Mouse (Mus musculus): ENCODE data around the gene Trcg1. TPM values are rescaled to one million over a fixed set of nuclear protein-coding genes. Genes with fewer than 3 reads are reported as not detected.

Gene Trcg1
- polyA plus RNA-seq, 1 experiment, result not detected

DNA sequence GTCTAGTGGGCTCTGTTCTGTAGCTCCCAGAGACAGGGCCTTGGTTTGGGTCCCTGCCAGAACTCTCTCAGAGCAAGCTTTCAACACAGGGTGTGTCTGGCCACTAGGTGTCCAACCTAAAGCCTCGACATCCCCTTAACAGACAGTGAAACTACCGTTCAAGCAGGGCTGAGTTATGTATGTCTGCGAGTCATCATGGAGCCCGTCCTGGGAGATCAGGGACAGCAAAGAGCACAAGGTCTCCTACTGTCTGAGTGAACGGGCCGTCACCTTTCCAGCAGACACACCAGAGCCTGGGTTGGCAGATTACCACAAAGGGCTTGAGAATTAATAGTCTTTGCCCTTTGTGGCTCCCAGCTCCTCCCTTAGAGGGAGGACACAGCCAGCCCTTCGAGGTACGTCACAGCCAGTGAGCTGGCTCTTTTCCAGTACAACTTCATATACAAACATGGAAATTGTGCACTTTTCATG, 10.9 kb downstream of the Trcg1 start:
- TF ChIP-seq POLR2A (IDR thresholded peaks at IDR 0.05; ENCODE audit: low read depth, low read length) (no peak), CTCF (IDR thresholded peaks at IDR 0.05; ENCODE audit: borderline replicate concordance, insufficient read depth, low read length) (no peak)
- no peak overlapping the region for H3K4me3 ChIP-seq (ENCODE audit: insufficient read depth, low read length)
- H3K27ac ChIP-seq (ENCODE audit: insufficient read depth, low read length), result no peak overlapping the region
- no peaks in the 10 kb centered on the region for H3K4me1 ChIP-seq (ENCODE audit: control insufficient read depth, insufficient read depth, low read length)

DNA sequence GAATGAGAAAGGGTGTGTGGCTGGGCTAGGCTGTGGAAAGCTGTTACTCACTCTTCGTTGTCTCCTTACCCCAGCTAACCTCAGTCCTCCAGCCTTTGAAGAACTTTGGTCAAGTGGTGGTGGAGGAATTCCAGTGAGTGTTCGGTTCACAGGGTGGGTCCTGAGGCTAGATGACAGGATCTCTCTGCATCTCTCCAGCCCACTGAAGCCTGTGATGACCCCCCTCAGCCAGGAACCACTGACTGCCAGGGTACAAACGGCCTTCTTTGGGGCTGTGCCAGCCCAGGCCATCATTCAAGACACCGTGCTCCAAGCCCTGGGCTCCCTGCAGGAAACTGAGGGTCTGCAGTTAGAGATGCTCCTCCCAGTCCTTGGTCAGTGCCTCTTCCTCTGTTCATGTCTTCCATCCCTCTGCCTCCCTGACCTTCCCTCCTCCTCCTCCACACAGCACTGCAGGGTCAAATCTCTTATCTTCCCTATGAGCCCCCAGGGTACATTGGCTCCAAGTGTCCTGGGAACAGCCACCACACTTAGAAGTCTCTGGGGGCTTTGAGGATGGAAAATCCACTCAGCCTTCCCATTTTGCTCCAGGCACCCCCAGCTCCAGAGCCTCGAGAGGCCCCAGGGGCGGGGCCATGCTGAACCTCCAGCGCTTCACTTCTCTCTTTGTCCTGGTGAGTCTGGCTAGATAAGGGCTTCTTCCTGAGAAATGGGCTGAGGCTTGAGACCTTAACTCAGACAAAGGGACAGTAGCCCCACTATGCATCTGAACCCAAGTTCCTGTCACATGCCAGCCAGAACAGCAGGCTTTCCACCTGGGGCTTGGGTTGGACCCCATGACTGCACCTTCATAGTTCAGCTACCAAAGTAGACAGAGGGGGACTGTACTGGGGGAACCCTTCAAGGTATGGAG, 11.9 kb downstream of the Trcg1 start:
- Histone ChIP-seq H3K27ac (ENCODE audit: insufficient read depth, low read length) (no peak overlapping the region), H3K4me3 (ENCODE audit: insufficient read depth, low read length) (no peak overlapping the region), H3K4me1 (ENCODE audit: control insufficient read depth, insufficient read depth, low read length) (no peaks in the 10 kb centered on the region)
- TF ChIP-seq POLR2A (IDR thresholded peaks at IDR 0.05; ENCODE audit: low read depth, low read length) (no peak), CTCF (IDR thresholded peaks at IDR 0.05; ENCODE audit: borderline replicate concordance, insufficient read depth, low read length) (no peak)

DNA sequence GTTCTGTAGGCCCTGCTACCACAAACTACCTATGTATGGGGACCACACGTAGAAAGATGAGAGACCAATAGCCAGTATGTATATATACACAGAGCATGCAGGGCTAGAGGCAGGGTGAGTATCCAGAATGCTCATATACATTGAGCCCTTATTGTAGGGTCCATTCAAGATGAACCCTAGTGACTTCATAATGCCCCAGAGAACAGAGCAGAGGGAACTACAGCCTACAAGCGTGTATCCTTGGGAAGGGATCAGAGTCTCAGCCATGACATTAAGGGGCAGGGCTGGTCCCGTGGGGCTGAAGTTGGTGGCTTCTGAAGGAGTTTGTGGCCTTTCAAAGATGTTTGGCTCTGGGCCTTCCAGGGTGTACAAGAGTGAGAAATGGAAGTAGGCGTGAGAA, 13.7 kb downstream of the Trcg1 start:
- no peak for TF ChIP-seq CTCF (IDR thresholded peaks at IDR 0.05; ENCODE audit: borderline replicate concordance, insufficient read depth, low read length)
- TF ChIP-seq POLR2A (IDR thresholded peaks at IDR 0.05; ENCODE audit: low read depth, low read length), result no peak
- no peaks in the 10 kb centered on the region for H3K4me1 ChIP-seq (ENCODE audit: control insufficient read depth, insufficient read depth, low read length)
- no peak overlapping the region for H3K4me3 ChIP-seq (ENCODE audit: insufficient read depth, low read length)
- H3K27ac ChIP-seq (ENCODE audit: insufficient read depth, low read length), result no peak overlapping the region

DNA sequence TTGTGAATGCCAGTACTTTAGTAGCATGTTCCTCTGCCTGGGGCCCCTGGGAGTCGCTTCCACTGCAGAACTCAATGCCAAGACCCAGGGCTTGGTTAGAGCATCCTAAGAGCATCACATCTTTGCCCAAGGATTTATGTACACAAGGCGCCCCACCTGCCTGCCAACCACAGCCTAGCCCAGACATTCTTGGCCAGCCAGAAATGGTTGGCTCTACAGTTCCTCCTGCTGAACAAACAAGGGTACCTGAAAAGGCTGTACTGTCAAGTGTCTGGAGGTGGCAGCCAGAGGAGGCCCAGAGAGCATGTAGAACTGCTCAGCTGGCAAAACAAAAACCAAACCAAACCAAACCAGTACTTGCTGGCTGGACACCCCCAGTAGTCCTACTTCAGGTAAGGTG, 14.8 kb downstream of the Trcg1 start:
- TF ChIP-seq CTCF (IDR thresholded peaks at IDR 0.05; ENCODE audit: borderline replicate concordance, insufficient read depth, low read length) (no peak), POLR2A (IDR thresholded peaks at IDR 0.05; ENCODE audit: low read depth, low read length) (no peak)
- no peaks in the 10 kb centered on the region; the same call in 1 of the 2 replicates for H3K4me1 ChIP-seq (ENCODE audit: control insufficient read depth, insufficient read depth, low read length)
- no peak overlapping the region for H3K27ac ChIP-seq (ENCODE audit: insufficient read depth, low read length)
- no peak overlapping the region for H3K4me3 ChIP-seq (ENCODE audit: insufficient read depth, low read length)

DNA sequence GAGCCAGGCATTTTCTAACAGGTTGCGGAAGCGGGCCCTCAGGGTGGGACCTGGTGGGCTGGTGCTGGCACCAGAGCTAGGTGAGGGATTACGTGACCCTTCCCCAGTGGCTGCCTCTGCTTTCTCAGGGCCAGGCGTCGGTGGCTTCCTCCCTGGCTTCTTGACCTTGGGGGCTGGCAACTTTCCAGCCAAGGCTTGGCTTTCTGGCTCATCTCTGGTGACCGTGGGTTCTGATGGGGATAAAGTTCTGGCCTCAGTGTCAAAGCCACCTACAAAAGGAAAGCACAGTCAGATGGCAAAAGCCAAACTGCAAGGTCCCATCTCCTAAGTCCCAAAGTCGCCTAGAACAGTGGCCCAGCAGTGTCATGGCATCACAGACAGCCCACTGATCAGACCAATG, 17.7 kb downstream of the Trcg1 start:
- H3K4me1 ChIP-seq (ENCODE audit: control insufficient read depth, insufficient read depth, low read length), result no peaks in the 10 kb centered on the region; the same call in 1 of the 2 replicates
- TF ChIP-seq CTCF (IDR thresholded peaks at IDR 0.05; ENCODE audit: borderline replicate concordance, insufficient read depth, low read length) (no peak), POLR2A (IDR thresholded peaks at IDR 0.05; ENCODE audit: low read depth, low read length) (no peak)
- no peak overlapping the region for H3K4me3 ChIP-seq (ENCODE audit: insufficient read depth, low read length)
- H3K27ac ChIP-seq (ENCODE audit: insufficient read depth, low read length), result no peak overlapping the region

DNA sequence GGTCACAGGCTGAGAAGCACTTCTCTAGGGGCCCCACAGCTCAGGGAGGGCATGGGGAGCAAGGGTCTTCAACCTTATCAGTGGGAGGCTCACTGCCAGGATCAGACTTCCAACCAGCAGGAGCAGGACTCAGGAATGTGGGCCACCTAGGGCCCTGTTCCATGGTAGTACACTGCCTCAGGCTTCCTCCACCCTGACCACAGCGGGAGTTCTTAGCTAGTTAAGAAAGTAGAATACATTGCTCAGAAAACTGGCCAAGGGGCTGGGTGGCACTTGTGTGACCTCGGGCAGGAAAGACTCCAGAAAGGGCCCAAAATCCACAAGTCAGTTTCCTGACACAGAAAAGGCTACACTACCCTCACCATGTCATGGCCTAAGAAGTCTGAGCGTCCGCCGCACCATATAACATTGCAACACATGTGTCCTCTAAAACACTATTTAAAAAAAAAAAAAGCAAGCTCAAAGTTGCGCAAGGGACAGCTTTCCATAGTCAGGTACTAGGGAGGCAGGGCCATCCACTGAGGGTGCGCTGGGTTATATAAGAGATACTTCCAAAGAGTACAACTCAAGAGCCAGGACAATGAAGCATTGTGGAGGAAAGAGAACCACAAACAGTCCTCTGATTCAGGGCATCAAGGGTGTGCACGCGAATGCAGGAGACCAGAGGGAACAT, 18.6 kb downstream of the Trcg1 start:
- H3K4me3 ChIP-seq (ENCODE audit: insufficient read depth, low read length), result no peak overlapping the region
- H3K4me1 ChIP-seq (ENCODE audit: control insufficient read depth, insufficient read depth, low read length), result no peaks in the 10 kb centered on the region; the same call in 1 of the 2 replicates
- TF ChIP-seq CTCF (IDR thresholded peaks at IDR 0.05; ENCODE audit: borderline replicate concordance, insufficient read depth, low read length) (no peak), POLR2A (IDR thresholded peaks at IDR 0.05; ENCODE audit: low read depth, low read length) (no peak)
- H3K27ac ChIP-seq (ENCODE audit: insufficient read depth, low read length), result no peak overlapping the region

DNA sequence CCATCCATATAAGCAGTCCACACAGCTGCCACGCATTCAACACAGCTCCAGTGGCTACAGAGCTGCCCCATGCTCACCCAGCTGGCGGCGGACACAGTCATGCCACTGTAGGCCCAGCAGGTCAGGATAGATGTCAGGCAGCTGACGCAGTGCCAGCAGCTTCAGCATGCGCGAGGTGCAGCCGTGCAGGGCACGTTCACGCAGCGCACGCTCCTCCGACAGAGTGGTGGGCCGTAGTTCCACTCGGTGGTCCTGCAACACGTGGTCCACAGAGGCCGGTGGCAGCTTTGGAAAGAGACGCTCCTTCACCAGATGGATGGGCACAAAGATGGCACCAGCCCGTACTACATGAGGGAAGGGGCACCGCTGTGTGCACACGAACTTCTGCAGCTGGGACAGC, 20.0 kb downstream of the Trcg1 start:
- no peak overlapping the region for H3K27ac ChIP-seq (ENCODE audit: insufficient read depth, low read length)
- peaks cover 4% of the 10 kb centered on the region for H3K4me1 ChIP-seq (ENCODE audit: control insufficient read depth, insufficient read depth, low read length)
- no peak overlapping the region for H3K4me3 ChIP-seq (ENCODE audit: insufficient read depth, low read length)
- TF ChIP-seq CTCF (IDR thresholded peaks at IDR 0.05; ENCODE audit: borderline replicate concordance, insufficient read depth, low read length) (no peak), POLR2A (IDR thresholded peaks at IDR 0.05; ENCODE audit: low read depth, low read length) (no peak)

DNA sequence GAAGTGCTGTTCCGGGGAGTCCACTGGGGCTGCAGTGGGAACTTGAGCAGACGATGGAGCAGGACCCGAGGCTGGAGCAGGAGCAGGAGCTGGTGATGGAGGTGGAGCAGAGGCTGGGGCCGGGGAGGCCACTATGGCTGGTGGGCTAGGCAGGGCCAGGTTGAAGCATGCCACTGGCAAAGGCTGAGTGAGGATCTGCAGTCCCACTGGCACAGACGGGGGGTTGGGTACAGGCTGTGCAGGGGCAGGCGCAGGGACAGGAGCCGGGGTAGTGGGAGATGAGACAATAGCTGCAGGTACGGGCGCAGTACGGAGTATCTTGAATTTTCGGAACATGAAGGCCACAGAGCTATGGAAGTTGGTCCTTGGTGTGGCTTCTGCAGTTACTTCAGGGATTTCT, 20.5 kb downstream of the Trcg1 start:
- no peak for TF ChIP-seq POLR2A (IDR thresholded peaks at IDR 0.05; ENCODE audit: low read depth, low read length)

DNA sequence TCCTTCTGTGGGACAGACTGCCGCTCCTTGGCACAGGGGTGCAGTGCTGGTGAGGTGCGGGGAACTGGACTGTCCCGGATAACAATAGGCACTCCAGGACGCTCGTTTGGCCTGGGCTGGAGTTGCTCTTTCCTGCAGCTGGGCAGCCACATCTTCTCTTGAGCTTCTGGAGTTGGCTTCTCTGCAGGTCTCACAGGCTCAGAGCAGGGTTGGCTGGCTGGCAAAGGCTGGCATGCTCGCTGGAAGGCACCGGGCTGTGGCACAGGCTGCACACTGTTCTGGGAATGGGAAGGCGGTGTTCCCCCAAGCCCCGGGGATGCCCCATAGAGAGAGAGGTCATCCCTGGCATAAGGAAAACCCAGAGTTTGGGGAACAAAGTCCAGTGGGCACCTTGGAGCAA, 21.3 kb downstream of the Trcg1 start:
- no peak overlapping the region for H3K27ac ChIP-seq (ENCODE audit: insufficient read depth, low read length)
- no peak overlapping the region for H3K4me3 ChIP-seq (ENCODE audit: insufficient read depth, low read length)
- peaks cover 4% of the 10 kb centered on the region for H3K4me1 ChIP-seq (ENCODE audit: control insufficient read depth, insufficient read depth, low read length)
- TF ChIP-seq CTCF (IDR thresholded peaks at IDR 0.05; ENCODE audit: borderline replicate concordance, insufficient read depth, low read length), result no peak
- no peak for TF ChIP-seq POLR2A (IDR thresholded peaks at IDR 0.05; ENCODE audit: low read depth, low read length)

More for the DNA sequence above, 20.5 kb downstream of the Trcg1 start:
- Histone ChIP-seq H3K4me1 (ENCODE audit: control insufficient read depth, insufficient read depth, low read length) (peaks cover 4% of the 10 kb centered on the region), H3K4me3 (ENCODE audit: insufficient read depth, low read length) (no peak overlapping the region), H3K27ac (ENCODE audit: insufficient read depth, low read length) (no peak overlapping the region)

DNA sequence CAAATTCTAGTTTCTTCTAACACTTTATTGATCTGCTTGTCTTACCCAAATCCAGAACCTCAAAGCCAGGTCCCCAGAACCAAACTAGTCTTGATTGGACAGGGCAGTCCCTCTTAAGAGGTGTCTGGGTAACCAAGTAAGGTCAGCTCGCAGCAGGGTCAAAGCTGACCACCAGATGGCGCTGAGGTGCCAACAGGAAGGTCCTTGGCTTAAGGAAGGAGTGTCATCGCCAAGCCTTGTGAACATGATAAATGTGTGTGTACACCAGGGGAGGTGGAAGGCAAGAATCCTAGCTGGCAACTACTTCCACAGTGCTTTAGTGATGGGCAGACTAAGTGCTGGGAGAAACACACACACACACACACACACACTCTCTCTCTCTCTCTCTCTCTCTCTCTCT, 23.4 kb downstream of the Trcg1 start:
- no peak overlapping the region for H3K27ac ChIP-seq (ENCODE audit: insufficient read depth, low read length)
- H3K4me3 ChIP-seq (ENCODE audit: insufficient read depth, low read length), result no peak overlapping the region
- TF ChIP-seq POLR2A (IDR thresholded peaks at IDR 0.05; ENCODE audit: low read depth, low read length) (no peak), CTCF (IDR thresholded peaks at IDR 0.05; ENCODE audit: borderline replicate concordance, insufficient read depth, low read length) (peak; percentile 98)
- peaks cover 4% of the 10 kb centered on the region for H3K4me1 ChIP-seq (ENCODE audit: control insufficient read depth, insufficient read depth, low read length)

All from embryonic fibroblast, embryonic 13.5 days (primary cell).